Mouse (Mus musculus): ENCODE measurements around the gene Gpank1. TPM values are rescaled to one million over a fixed set of nuclear protein-coding genes. Genes with fewer than 3 reads are reported as not detected.
"Not testable (repeated sequence)": the region's sequence is repeated elsewhere in the genome, so short reads cannot be mapped to it uniquely, and the experiment has no call there.

The Gpank1 gene
- total RNA-seq, 2 experiments from 2014 or later, result 4.9 to 6.3 TPM

DNA sequence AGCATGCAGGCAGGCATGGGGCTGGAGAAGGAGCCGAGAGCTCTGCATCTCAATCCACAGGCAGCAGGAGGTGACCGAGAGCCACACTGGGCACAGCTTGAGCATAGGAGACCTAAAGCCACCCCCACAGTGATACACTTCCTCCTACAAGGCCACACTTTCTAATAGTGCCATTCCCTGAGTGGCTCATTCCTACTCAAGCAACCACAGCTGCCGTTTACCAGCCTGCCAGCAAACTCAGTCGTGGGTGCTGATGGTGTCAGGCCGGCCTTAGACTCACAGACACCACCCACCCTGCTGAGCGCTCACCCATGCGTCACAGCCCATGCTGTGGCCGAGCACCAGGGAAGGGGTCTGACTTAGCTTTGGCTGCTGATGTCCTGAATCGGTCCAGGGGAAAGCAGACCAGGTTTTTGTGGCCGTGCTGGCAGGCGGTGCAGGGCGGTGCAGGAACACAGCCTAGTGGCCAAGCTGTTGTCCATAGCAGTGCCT, 24.0 kb upstream of the Gpank1 start:
- DNase-seq, result no peak

DNA sequence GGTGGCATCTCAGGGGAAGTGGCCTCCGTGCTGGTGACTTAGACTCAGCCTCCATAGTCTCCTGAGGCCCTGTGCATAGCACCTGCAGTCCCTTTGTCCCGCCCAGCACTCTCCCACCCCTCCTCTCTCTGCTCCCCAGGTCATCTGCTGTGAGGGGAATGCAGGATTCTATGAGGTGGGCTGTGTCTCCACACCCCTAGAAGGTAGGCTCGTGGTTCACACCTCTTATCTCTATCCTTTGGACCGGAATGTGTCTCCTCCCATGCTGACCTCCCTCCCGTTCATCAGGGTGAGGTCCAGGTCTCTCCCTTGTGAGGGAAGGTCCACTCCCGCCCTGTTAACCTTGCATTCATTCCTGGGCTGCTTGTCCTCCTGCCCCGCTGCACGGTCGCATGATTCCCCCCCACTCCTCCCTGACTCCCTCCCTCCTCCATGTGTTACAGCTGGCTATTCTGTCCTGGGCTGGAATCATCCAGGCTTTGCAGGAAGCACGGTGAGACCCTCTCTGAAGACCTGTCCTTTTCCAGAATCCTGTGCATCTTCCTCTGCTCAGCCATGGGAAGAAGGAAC, 21.0 kb upstream of the Gpank1 start:
- no peak for DNase-seq

DNA sequence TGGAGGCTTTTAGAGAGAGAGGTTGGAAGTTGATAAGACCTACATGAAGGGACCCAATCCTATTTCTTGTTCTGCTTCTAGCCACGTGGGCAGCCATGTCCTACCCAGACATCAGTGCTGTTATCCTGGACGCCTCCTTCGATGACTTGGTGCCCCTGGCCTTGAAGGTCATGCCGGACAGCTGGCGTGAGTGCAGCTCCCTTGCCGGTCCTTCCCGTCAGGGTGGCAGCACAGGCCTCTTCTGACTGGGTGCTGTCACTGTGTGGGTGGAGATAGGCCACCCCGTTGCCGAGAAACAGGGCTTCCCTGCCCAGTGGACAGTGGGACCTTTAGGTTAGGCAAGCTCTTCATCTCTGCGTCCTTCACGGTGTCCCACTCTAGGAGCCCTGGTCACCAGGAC, 20.1 kb upstream of the Gpank1 start:
- DNase-seq, result no peak

DNA sequence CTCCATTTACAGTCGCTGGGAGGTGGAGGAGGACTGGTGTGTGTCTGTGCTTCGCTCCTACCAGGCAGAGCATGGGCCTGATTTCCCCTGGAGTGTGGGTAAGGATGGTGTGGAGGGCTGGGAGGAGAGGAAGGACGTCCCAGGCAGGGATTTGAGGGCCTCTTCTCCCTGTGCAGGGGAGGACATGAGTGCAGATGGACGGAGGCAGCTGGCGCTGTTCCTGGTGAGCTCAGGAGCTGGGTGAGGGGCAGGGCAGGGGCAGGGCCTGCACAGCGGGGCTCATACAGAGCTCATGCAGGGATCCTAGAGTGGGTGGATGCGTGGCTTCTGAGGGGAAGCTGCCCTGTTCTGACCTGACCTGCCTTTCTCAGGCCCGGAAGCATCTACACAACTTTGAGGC, 19.0 kb upstream of the Gpank1 start:
- no peak for DNase-seq

DNA sequence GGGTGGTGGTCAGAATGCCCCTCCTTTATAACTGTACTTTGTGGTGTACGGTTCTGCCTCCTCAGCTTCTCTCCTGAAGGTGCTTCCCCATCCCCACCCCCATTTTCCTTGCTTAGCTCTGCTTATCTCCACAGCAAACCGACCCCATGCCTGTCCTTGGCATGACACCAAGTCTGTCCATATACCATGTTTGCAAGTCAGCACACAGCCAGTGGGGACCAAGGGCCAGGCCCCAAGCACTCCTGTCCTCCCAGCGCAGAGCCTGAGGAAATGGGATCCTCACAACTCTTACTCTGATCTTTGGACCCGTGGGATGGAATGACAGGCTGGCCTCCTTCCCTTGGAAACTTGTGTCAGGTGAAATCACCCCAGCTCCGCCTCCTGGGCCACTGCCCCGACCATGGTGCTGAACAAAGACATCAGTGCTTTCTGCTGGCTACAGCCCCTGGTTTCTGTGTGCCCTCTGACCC, 18.0 kb upstream of the Gpank1 start:
- no peak for DNase-seq

DNA sequence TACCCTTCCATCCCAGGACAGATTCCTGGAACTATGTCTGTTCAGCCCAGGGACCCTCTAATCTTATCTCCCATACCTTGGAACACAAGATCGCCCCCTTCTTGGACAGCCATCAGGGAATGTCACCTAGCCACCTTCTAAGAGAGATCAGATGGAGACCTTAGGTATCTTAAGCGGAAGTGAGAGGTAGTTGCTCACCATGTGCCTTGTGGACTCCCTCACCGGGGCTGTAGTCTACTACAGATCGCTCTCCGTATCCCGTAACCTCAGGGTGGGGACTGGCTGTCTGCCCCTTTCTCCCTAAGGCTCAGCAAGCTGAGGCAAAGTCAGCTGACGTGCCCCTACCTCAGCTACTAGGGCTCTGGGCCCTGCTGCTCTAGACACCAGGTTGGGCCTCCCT, 17.2 kb upstream of the Gpank1 start:
- DNase-seq, result no peak

DNA sequence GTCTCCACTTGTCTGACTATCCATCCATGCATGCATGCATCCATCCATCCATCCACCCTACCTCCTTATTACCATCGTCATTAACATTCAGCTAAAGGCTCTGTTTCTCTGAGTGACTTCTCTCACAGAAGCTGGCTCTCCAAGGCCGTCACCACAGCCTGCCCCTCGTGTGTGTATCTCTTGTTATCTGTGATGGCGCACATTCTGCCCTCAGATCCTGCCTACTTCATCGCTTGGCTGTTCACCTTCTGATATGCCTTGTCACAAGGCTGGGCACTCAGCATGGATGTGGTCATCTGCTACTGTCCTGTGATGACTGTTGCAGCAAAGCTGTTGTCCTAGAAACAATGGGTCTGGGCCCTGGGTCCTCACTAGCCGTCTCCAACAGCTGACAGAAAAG, 16.5 kb upstream of the Gpank1 start:
- DNase-seq, result no peak

DNA sequence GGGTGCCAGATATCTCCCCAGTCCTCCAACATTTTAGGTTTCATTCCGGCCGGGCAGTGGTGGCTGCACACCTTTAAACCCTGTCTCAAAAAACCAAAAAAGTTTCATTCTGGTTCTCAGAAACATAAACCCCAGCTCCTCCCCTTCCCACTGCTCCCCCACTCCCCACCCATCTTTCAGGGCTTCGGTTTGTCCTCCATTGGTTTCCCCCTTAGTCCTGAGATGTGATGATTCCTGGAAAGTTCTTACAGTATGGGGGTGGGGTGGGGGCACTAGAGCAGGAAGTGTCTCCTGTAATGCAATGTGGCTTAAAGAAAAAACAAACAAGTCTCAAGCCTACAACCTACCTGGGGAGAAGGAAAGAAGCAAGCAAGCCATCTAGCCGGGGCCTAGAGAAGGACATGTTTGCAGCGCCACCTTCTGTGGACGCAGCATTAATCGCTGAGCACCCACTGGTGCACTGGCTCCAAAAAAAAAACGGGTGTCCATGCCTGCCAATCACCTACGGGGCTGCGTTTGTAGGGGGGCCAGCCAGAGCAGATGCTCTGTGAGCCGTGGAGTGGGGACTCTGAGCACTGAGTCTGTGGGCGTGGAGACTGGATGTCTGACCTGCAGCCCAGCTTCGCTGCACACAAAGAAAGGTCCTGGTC, 15.4 kb upstream of the Gpank1 start:
- no peak for DNase-seq

DNA sequence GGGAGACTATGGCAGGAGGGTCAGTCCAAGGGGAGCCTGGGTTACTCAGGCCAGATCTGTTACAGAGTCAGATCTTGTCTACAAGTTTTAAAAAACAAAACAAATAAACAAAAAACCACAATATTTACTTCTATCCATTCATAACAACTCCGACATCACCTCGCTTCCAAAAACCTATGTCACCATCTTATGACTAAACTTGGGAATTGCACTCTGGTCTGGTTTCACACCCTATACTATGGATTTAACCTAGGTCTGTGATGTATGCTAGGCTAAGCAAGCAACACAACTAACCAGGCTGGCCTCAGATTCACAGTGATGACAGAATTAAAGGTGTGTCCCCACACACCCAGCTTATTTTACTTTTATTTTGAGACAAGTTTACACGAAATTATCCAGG, 14.7 kb upstream of the Gpank1 start:
- DNase-seq, result no peak

DNA sequence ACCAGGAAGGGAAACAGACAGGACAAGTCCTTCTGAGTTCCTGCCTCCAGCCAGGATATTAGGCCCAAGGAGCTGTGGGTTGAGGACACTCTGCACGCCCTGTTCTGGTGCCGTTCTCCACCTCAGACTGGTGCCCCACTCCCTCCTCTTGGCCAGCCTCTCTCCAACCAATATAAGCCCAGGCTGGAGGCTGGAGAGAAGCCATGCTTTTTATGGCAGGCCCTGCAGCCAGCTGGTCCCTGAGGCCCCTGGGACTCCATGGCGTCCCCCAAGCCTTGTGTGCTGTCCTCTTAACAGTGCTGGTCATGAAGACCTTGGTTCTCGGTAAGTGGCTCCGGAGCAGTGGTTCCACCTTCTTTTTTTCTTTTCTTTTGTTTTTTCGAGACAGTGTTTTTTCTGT, 13.2 kb upstream of the Gpank1 start, which contains the start of gene Ly6g5c:
Gene Ly6g5c, plus strand, starts transcription at position 183 of the 400 bp plus-strand sequence.
- no peak for DNase-seq

DNA sequence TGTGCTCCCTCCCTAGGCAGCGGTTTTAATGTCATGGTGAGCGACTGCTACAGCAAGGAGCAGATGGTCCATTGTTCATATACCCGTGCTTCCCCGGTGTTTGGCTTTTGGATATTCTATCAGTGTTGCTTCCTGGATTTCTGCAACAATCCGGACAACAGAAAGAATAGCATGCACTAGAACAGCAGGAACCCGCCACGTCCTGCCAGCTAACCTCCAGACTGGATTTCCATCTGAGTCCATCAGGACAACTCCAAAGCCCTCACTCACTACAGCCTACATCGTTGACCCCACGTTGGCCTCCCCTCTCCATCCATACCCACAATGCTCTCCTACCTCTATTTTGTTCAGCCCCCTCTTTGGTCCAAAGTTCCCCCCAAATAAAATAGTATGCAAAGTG, 9.5 kb upstream of the Gpank1 start:
- DNase-seq, result no peak

DNA sequence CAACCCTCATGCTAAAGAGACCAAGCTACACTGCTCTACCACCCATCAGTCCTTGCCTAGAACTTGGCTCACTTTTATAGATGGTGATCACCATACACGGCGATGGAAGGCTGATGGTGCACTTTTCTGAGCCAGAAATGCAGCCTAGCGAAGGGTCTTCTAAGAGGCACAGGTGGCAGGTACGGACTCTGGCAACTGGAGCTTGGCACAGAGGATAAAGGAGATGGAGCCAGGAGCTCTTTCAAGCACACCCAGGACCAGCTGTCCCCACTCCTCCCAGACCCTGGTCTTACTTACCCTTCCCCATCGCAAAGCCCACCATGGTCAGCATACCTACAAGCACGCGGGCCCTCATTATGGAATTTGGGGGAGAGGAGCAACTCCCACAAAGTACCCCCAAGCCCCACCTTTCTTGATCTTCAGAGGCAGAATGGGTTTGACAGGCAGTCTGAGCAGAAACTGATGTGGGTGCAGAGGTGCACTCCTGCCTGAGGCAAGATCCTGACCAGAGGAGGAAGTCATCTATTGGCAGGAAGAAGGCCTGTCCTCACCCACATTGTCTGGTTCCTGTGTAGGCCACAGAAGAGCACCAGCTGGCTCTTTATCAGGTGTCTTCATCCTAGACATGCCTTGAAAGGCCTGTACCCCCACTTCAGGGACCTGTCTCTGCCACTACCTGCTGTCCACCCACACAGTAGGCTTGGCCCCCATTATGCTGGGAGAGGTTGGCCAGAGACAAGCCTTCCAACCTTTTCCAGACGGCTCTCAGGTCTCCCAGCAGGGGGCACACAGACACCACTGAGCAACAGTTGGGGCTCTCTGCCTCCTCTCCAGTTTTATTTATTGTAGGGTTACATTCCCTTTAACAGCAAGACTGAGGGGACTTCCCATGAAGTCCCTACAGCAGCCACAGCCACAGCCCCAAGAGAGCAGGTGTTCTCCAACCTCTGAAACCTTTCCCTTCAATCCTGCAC, 5.9 kb upstream of the Gpank1 start, which contains the start of gene Ly6g5b:
Gene Ly6g5b, minus strand, starts transcription at position 383 of the 974 bp plus-strand sequence.
- DNase-seq, result no peak

DNA sequence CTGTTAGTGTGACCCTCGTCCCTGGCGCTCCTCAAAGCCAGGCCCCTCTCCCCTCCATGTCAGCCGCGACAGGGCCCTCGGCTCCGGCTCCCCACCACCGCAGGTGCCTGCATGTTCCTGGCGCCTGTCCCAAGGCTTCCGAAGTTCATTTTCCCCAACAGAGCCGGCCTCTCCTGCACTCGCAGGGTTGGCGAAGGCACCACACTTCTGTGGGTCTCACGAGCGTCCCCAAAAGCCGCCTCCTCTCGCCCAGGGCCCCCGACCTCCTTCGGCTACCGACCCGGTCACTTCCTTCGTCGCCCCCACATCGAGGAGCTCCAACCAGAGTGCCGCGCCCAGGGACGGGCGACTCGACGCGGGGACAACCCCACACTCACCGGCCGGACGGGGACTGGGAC, 511 bp upstream of the Gpank1 start:
- peak; percentile 61 for DNase-seq

DNA sequence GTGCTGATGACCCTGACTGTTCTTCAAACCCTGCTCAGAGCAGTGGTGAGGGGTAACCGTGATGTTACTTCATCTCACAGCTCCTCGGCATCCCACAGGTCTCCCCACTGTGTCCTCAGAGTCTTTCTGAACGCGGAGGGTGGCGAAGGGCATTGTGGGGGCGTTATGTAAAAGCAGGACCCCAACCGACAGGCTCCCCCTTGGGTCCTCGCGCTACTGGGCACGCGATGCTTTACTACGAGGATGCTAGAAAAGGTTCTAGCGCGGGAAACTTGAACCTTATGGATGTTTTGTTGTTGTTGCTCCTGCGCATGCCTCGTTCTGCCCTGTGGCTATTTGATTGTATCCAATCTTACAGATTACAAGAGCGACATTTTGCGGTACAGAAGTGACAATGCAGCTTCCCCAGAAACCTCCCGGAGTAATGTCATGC, 632 bp downstream of the Gpank1 start, which contains the start of gene Csnk2b:
Gene Csnk2b, minus strand, starts transcription at position 183 of the 433 bp plus-strand sequence.
- DNase-seq, result peak; percentile 39

DNA sequence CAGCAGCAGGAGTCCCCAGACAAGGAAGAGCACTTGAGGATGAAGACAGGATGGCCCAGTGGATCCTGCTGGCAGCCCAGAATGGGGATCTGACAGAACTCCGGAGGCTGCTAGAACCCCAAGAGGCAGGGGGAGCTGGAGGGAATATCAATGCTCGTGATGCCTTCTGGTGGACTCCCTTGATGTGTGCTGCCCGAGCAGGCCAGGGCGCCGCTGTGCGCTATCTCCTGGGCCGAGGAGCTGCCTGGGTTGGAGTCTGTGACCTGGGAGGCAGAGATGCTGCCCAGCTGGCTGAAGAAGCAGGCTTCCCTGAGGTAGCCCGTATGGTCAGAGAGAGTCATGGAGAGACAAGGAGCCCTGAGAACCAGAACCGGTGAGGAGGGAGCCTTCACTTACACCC, 2.0 kb downstream of the Gpank1 start:
- DNase-seq, result not testable (repeated sequence)

DNA sequence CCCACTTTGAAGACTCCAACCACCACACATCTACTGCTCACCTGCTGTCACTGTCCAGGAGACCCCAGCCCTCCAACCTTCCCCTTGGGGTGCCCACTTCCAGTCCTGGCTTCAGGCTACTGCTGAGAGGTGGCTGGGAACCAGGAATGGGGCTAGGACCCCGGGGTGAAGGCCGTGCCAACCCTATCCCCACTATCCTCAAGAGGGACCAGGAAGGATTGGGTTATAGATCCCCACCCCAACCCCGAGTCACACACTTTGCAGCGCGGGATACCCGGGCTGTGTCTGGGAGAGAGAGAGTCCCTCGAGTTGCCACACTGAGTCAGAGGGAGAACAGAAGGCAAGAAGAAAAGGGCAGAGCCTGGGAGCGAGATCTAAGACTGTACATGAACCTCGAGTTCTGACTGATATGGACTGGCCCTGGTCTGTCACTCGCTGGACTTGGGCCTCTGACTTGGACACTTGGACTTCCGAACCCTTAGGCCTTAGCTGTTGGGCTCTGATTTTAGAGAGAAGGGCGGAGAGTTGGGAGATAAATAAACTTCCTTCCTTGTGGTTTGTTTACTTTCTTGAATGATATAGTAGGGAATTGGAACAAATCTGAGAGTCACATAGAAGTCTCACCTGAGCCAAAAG, 3.1 kb downstream of the Gpank1 start:
- not testable (repeated sequence) for DNase-seq

DNA sequence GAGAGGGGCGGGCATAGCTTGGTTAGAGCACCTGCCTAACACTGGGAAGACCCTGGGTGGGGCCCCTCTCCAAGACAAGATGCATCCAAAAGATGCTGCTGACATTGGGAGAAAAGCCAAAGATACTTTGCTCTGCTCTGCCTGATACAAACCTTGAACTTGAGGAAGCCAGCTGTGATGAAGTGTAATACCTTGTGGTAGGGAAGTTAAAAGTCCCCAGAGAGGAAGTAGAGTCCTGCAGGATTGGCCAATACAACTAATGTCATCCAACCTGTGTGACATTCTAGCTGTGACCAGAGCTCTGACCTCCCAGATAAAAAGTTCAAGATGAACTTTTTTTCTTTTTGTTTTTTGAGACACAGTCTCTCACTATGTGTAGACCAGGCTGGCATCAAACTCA, 3.8 kb downstream of the Gpank1 start:
- no peak for DNase-seq

DNA sequence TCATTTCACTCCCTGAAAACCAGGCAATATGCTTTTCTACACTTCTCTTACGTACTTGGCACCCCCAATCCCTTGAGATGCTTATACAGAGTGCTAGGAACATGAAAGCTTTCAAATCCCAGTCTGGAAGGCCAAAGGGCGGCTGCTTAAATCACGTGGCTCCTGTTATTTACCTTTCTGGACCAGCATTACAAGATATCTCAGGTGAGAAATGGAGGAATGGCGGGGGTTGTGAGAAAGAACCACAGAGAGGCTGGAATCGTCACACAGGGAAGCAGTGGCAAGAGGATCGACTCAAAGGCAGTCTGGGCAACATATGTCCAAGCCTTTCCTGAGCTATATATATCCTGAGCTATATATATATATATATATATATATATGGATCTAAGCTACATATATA, 4.3 kb downstream of the Gpank1 start:
- no peak for DNase-seq

DNA sequence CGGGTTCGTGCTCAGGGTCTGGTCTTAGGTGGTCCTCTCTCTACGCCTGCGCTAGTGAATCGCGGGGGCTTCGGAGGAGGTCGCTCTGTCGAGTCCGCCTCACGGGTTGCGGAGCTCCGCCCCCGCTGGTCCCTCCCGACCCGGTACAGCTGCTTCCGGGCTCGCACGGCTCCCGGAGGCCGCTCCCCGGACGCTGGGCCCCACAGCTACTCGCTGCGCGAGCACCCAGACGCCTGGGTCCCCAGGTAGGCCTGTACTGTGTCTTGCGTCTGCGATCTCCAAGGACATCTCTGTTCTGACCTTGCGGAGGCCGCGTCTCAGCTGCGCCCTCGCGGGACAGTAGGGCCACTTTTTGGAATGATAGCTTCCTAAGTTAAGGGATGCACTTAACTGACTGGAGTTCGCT, 5.0 kb downstream of the Gpank1 start, which contains the start of gene D17H6S53E:
Gene D17H6S53E, plus strand, starts transcription at position 168 of the 406 bp plus-strand sequence.
- DNase-seq, result peak; percentile 74

DNA sequence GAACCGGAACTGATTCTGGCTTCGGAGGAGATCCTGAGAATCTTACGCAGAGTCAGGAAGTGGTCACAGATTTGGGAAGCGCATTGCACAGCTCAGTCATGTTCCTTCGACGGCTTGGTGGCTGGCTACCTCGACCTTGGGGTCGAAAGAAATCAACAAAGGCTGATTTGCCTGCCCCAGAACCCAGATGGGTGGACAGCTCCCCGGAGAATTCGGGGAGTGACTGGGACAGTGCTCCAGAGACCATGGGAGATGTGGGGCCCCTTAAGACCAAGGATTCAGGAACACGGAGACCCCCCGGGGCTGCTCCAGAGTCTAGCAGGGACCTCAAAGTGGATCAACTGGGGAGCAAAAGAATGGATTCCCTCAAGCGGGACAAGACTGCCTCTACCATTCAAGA, 5.8 kb downstream of the Gpank1 start:
- DNase-seq, result no peak

DNA sequence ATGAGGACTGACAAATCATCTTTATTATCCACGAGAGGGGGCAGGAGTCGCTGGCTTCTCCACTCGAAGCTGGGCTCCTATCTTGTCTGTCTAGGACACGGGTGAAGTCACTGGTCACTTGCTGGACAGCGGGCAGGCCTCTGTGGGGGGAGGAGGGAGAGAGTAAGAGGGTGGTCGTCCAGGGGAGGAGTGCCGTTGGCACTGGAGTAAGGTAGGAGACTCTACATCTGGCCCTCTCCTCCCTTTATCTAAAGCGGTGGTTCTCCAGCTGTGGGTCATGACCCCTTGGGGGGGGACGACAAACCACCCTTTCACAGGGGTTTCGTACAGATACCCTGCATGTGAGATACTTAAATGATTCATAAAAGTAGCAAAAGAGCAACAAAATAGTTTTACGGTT, 7.7 kb downstream of the Gpank1 start:
- no peak for DNase-seq

DNA sequence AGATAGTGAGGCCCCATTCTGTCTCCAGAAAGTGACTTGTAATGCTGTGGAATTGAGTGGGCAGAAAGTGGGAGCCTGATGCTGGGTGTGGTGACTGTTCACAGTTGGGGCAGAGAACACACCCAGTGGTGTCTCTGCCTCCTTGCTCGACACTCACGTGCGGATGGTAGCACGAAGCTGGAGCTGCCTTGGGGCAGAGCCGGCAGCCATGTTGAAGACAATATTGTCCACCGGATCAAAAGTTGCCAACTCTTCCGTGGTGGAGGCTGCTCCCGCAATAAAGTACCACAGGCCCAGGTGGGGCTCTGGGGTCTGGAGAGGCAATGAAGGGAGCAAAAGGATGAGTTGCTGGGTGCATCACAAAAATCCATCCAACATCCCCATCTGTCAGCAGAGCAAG, 9.8 kb downstream of the Gpank1 start:
- no peak for DNase-seq

Data from gastrocnemius, postnatal 10 days (tissue).